Mouse (Mus musculus) layer of hippocampus, adult 18-20 months (tissue): ENCODE measurements around the gene Foxn3. TPM values are rescaled to one million over a fixed set of nuclear protein-coding genes. Genes with fewer than 3 reads are reported as not detected.

Experiments used
- DNase-seq, 2 experiments: peaks; one replicate each; pipeline ENCODE4 v3.0.0; 2022; ENCODE audit warnings: low spot score in 2 of 2
- long read RNA-seq: library from polyadenylated mRNA; stranded (forward); transcript quantifications from one replicate; pipeline ENCODE4 v2.0.0, GENCODE M21; 2021
- total RNA-seq, 2 experiments: library from RNA; stranded (reverse); gene quantifications; 2 replicates each; pipeline ENCODE4 v1.2.3; 2021

Gene Foxn3
- 10 to 100 TPM; 51.4 to 54.4 TPM for total RNA-seq
- long read RNA-seq, transcript Foxn3-209 (6 exons, 2,882 nt) = major isoform, 13 of 40 reads
- long read RNA-seq, partial matches to known transcripts = 2 of 40 reads
- long read RNA-seq, other reads (novel, unspliced or antisense) = 24 of 40 reads

DNA sequence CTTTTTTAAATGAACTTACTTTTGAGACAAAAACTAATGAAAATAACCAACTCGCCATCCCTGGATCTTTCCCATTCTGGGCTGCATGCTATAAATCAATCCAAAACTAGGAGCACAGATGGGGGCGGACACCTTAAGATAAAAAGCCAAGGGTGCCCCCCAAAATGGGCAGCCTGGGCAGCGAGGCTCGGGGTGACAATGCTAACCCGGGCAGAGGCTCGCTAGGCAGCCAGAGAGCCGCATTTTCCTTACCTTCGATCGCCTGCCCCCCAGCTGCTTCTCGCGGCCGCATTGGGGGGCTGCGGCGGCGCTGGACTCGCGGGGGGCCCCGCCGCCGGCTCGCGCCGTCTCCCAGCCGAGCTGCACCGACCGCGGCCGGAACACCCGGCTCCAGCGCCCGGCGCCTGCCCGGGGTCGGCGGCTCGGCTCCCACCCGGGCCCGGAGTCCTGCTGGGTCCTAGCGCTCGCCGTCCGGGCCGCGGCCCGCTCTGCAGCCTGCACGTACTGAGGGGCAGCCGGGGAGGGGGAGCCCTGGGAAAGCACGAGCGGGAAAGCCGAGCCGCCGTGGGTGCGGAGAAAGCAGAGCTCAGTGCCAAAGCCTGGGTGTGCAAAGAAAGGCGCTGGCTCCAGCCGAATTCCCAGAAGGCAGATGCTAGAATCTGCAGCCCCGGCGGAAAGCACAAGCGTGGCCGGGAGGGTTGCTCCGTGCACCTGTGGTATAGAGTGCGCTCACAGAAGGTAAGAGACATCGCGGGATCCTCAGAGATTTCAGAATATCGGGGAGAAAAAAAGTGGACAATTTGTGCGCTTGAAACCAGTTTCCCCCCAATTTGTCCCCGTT is at the start of gene Foxn3:
TSS of gene Foxn3 (minus strand) at position 364 of the 841 bp plus-strand sequence.
- peak; percentile 46 to 73 for DNase-seq

DNA sequence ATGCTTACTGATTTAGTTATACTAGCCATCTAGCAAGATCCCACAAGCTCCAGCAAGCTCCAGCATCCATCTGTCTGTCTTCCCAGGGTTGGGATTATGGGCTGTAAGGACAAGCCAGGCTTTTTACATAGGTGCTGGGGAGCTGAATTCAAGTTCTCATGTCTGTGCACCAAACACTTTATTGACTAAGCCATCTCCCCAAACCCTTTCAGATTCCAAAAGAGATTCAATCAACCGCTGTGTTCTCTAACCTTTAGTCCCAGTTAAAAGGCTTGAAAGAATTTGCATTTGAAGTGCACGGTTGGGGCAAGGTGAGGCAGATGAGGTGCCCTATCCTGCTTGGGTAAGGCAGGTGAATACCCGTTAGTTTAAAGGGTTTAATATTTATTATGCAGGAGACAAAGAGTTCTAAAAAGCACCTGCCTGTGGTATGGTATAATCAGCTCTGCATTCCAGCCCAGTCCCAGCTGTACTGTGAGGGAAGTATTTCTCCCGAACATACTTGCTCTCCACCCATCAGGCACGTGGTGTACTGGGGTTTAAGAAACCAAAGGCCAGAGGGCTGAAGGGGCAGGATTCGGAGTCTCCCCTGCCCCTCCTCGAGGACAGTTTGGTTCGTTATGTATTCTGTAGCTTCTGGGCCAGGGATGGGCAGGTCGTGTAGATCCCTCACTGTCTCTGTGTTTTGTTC is 48.9 kb upstream of the Foxn3 start:
- DNase-seq = no peak

- DNase-seq = no peak
Measured at GRCm38 (mm10) chr12:99610868-99611267, 47.5 kb upstream of the Foxn3 start.

DNA sequence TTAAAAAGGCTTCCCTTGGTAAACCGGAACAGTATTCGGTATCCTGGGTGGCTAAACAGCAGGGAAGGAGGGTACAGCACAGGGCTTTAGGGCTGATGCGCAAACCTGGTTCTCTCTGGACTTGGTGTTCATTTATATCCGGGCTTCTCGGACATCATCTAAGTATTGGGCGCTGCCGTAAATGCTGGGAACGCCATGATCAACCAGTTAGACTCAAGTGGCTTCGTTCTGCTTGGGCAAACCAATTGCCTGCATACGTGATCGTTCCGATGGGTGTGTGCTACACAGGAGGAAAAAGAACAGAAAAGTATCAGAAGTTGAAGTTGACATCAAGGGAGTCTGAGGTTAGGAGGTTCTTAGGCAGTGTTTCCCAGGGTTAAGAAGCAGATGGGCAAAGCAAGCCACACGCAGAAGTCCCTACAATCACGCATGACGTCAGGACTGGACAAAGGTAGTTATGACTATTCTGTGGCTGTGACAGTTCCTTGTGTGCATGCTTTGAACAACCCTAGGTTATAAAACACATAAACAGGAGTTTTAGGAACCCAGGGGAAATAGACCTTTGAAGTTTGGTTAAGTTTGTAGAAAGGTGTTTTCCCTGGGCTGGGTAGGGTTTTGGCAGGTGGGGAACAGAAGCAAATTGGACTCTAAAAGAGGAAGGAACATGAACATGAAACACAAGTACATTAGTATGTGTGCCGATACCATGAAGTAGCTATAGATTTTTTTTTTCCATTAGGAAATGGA is 46.9 kb upstream of the Foxn3 start:
- DNase-seq = no peak

DNA sequence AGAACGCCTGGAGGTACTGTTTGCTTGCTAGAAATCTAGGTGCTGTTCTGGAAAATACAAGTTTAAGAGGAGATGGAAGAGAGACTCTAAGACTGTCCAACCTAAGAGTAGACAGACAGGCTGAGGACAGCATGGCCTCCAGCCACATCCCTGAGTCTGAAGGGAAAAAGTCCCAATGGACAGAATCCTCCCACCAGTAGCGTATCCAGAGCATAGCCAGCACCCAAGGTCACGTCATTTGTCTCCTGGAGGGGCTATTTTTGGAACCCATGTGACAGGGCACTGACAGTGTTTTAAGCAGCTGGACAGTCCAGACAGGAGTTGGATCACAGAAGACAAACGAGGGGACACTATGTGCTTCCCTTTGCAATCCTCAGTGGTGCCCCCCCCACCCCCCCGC is 46.3 kb upstream of the Foxn3 start:
- DNase-seq = no peak

- DNase-seq = no peak
Measured at GRCm38 (mm10) chr12:99608279-99608955, 45.0 kb upstream of the Foxn3 start.

DNA sequence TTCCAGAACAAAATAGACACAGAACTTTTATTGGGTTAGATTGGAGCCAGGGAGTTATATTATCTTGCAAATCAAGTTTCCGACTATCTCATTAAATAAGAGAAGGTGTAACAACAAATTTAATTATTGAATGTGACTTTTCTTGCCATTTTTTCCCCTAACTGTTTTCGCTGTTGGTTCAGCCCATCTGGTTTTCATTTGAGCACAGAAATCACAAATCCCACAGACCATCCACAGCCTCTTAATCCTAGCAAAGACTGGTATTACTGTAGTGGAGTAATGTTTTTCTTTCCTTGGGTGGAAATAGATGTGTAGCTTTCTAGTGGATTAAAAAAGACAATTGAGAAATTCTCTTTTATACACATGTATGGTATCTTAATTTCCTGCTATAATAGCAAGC is 40.0 kb upstream of the Foxn3 start:
- no peak for DNase-seq

GRCm38 (mm10) chr12:99601841-99602240 is 38.5 kb upstream of the Foxn3 start:
- DNase-seq = no peak

GRCm38 (mm10) chr12:99601392-99601791 is 38.0 kb upstream of the Foxn3 start:
- no peak for DNase-seq

- no peak for DNase-seq
Measured at GRCm38 (mm10) chr12:99599606-99600005, 36.2 kb upstream of the Foxn3 start.

DNA sequence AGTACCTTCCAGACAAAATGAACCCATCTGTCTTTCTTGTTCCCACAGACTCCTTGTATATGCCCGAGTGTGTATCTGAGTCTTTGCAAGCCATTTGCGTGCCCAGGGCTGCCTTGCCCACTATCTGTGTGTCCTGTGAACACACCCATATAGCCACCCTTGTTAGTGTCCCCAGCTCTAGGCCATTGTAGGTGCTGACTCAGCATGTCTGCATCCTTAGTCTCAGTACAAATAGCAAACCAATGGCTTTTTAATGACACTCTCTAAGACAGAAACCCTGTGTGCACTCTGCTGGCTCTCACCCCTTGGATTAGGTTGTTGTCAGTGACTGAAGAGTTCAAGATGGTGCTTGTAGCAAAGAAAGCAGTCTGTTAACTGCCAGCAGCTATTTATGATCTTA is 33.0 kb upstream of the Foxn3 start:
- no peak for DNase-seq

DNA sequence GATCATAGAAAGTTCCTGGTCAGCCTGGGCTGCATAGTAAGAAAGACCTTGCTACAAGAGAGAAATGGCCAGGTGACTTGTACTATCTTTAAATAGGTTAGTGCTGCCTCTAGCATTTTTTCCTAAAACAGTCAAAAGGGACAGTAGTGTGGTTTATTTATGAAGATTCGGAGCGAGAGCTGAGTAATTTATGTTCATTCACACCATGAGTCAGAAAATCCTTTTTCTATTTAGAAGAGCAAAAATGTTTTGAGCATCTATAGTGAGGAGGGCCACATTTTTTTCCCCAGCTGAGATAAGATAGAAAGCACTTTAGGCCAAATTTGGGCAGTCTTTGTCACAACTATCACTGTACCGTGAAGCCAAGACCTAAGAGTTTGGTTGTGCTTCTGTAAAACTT is 24.0 kb upstream of the Foxn3 start:
- no peak for DNase-seq

GRCm38 (mm10) chr12:99579989-99580388 is 16.6 kb upstream of the Foxn3 start:
- DNase-seq = no peak

- DNase-seq = no peak
Measured at GRCm38 (mm10) chr12:99576682-99577081, 13.3 kb upstream of the Foxn3 start.

GRCm38 (mm10) chr12:99574299-99574698 is 10.9 kb upstream of the Foxn3 start:
- no peak for DNase-seq

- DNase-seq = no peak
Measured at GRCm38 (mm10) chr12:99573036-99573435, 9.7 kb upstream of the Foxn3 start.

GRCm38 (mm10) chr12:99571999-99572398 is 8.6 kb upstream of the Foxn3 start:
- DNase-seq = no peak

- DNase-seq = peak; percentile 47 to 68
Measured at GRCm38 (mm10) chr12:99570197-99570956, 7.0 kb upstream of the Foxn3 start.

DNA sequence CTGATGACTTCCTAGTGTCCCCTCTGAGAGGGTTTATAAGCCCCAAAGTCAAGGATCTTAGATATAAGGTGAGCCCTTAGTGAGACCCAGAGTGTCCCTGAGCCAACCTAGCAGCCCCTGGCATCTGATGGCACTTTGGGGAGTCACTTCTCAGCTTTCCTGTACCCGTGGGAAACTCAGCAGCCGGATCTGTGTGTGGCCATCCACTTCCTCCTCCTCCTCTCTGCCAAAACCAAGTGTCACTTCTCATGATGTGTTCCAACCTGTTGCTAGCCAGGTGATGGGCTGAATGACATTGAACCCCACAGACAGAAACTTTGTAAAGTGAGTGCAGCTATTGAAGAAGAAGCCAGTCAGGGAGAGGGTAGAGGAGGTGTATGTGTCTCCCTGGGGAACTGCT is 2.2 kb upstream of the Foxn3 start:
- DNase-seq = no peak

- DNase-seq = no peak
Measured at GRCm38 (mm10) chr12:99564301-99564910, 1.0 kb upstream of the Foxn3 start.
